Mouse (Mus musculus): ENCODE data around the gene Fkbpl. TPM values are rescaled to one million over a fixed set of nuclear protein-coding genes. Genes with fewer than 3 reads are reported as not detected.

Fkbpl gene
- polyA plus RNA-seq, 1 experiment from 2014 or later, result 16.6 TPM

DNA sequence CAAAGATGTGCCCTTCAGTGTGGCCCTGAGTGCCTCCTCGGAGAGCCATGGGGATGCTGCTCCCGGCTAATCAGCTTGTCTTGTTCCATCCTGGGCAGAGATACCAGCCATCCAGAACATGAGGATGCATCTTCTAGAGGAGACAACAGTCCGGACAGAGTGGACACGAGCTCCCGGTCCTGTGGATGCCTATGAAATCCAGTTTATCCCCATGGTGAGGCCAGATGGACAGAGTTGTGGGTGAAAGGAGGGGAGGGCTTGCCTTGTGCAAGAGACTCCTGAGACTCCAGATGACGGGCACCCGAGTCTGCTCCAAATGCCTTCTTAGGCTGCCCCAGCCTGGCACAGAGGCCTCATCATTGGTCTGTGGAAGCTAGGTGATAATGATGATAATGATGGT lies 28.6 kb downstream of the Fkbpl start:
- H3K4me1 ChIP-seq, result peaks cover 20% of the 10 kb centered on the region
- no peak overlapping the region for H3K4me3 ChIP-seq
- H3K9ac ChIP-seq, result no peak overlapping the region
- H3K27me3 ChIP-seq, result peaks cover 68% of the 10 kb centered on the region
- no peaks in the 10 kb centered on the region for H3K36me3 ChIP-seq
- WGBS, result 82% methylated on average over 7 of the region's 7 CpGs
- ATAC-seq (ENCODE audit: insufficient number of reproducible peaks, insufficient read depth, low FRiP score, low TSS enrichment), result no peak
- H3K27ac ChIP-seq, result no peak overlapping the region
- H3K9me3 ChIP-seq, result no peaks in the 10 kb centered on the region
- no peak overlapping the region for H3K4me2 ChIP-seq (replicated peaks)

- H3K4me3 ChIP-seq, result no peak overlapping the region
- peaks cover 20% of the 10 kb centered on the region for H3K4me1 ChIP-seq
- no peak overlapping the region for H3K4me2 ChIP-seq (replicated peaks)
- ATAC-seq (ENCODE audit: insufficient number of reproducible peaks, insufficient read depth, low FRiP score, low TSS enrichment), result no peak
- H3K9ac ChIP-seq, result no peak overlapping the region
- no peaks in the 10 kb centered on the region for H3K9me3 ChIP-seq
- H3K27ac ChIP-seq, result no peak overlapping the region
- no peaks in the 10 kb centered on the region for H3K36me3 ChIP-seq
- H3K27me3 ChIP-seq, result peaks cover 73% of the 10 kb centered on the region
- WGBS, result 69% methylated on average over 11 of the region's 11 CpGs
Observed at GRCm38 (mm10) chr17:34674524-34675204, 30.1 kb downstream of the Fkbpl start.

DNA sequence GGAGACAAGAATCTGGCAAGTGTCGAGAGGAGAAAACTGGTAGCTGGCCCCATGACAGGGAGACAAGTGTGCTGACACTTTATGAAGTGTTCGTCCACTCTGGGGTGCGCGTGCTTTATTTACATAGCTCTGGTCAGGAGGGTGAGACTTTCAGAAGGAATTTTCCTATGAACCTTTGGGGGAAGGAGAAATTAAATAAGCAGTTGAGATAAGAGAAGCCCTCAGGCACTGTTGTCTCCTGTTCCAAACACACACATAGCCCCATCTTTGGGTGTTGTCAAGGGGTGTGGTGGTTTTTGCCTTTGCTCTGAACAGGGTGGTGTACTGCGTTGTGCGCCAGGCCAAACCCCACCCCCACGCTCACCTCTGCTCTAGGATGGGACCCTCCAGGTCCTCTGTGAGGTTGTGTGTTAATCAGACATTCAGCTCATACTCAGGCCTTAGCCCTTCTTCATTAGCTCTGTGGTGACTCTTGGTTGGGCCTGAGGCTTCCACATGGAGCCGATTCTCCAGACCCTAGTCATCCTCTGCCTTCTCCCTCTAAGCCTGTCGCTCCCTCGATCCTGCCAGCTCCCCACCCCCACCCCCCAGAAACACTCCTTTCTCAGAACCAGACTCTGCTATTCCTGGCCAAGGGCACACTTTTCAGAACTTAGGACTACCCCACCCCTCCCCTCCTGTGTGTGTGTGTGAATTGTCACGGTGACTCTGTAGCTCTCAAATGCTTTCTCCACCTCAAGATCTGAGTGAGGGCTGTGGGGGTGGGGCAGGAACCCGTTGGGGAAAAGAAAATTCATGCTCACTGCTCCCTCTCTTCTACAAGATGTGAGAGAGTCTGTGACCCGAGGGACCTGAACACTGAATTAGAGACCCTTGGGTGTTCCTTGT lies 30.9 kb downstream of the Fkbpl start:
- no peak overlapping the region for H3K4me2 ChIP-seq (replicated peaks)
- no peak overlapping the region for H3K9ac ChIP-seq
- ATAC-seq (ENCODE audit: insufficient number of reproducible peaks, insufficient read depth, low FRiP score, low TSS enrichment), result no peak
- peaks cover 73% of the 10 kb centered on the region for H3K27me3 ChIP-seq
- H3K4me3 ChIP-seq, result no peak overlapping the region
- WGBS, result 65% methylated on average over 13 of the region's 13 CpGs
- H3K9me3 ChIP-seq, result no peaks in the 10 kb centered on the region
- peaks cover 20% of the 10 kb centered on the region for H3K4me1 ChIP-seq
- H3K27ac ChIP-seq, result no peak overlapping the region
- H3K36me3 ChIP-seq, result no peaks in the 10 kb centered on the region

GRCm38 (mm10) chr17:34676093-34676460 lies 31.5 kb downstream of the Fkbpl start:
- Histone ChIP-seq H3K9ac (no peak overlapping the region), H3K27me3 (peaks cover 69% of the 10 kb centered on the region), H3K36me3 (no peaks in the 10 kb centered on the region), H3K9me3 (no peaks in the 10 kb centered on the region), H3K27ac (no peak overlapping the region), H3K4me2 (replicated peaks) (no peak overlapping the region), H3K4me1 (peaks cover 19% of the 10 kb centered on the region), H3K4me3 (no peak overlapping the region)
- ATAC-seq (ENCODE audit: insufficient number of reproducible peaks, insufficient read depth, low FRiP score, low TSS enrichment), result no peak
- 82% methylated on average over 6 of the region's 6 CpGs for WGBS

DNA sequence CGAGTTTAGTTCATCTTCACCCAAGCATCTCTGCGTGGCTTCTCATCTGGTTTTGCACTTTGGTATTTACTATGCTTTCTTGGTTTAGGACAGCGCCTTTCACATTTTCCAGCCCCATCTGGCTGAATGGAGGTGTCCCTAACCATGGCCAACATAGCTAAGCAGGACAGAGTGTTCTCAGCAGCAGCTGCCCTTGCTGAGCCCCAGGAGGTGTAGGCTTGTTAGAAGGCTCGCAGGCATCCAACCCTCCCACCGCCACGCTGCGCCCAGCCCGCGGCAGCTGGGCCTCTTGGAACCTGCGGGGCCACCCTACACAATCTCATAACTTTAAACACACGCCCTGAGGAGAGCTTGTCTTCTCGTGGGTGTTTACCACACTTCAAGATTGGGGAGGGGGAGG lies 32.1 kb downstream of the Fkbpl start:
- Histone ChIP-seq H3K27ac (no peak overlapping the region), H3K4me1 (peaks cover 13% of the 10 kb centered on the region), H3K27me3 (peaks cover 63% of the 10 kb centered on the region), H3K4me3 (no peak overlapping the region), H3K9me3 (no peaks in the 10 kb centered on the region), H3K9ac (no peak overlapping the region), H3K36me3 (no peaks in the 10 kb centered on the region), H3K4me2 (replicated peaks) (no peak overlapping the region)
- no peak for ATAC-seq (ENCODE audit: insufficient number of reproducible peaks, insufficient read depth, low FRiP score, low TSS enrichment)
- 71% methylated on average over 12 of the region's 12 CpGs for WGBS

DNA sequence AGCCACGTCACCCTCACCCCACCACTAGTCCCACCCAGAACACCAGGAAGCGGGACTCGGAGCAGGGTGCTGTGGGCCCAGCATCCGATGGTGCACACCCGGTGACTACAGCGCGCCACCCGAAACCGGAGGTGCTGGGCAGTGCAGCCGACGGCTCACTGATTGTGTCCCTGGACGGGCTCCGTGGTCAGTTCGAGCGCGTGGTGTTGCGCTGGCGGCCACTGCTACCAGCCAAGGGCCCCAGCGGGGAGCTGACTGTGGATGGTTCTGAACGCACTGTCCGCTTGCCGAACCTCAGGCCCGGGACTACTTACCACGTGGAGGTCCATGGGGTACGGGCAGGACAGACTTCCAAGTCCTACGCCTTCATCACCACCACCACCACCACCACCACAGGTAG lies 35.6 kb downstream of the Fkbpl start:
- Histone ChIP-seq H3K36me3 (no peaks in the 10 kb centered on the region), H3K27me3 (peaks cover 29% of the 10 kb centered on the region), H3K4me1 (peaks cover 9% of the 10 kb centered on the region; the same call in 1 of the 2 replicates), H3K4me2 (replicated peaks) (0 out of 2 replicates have a peak overlapping the region, but pooled peaks have one; percentile 2), H3K9ac (no peak overlapping the region), H3K9me3 (no peaks in the 10 kb centered on the region), H3K4me3 (no peak overlapping the region), H3K27ac (no peak overlapping the region)
- ATAC-seq (ENCODE audit: insufficient number of reproducible peaks, insufficient read depth, low FRiP score, low TSS enrichment), result no peak
- WGBS, result 78% methylated on average over 26 of the region's 26 CpGs

GRCm38 (mm10) chr17:34680621-34681020 lies 36.1 kb downstream of the Fkbpl start:
- Histone ChIP-seq H3K4me2 (replicated peaks) (no peak overlapping the region), H3K27me3 (peaks cover 24% of the 10 kb centered on the region), H3K9ac (no peak overlapping the region), H3K4me3 (no peak overlapping the region), H3K4me1 (peaks cover 6% of the 10 kb centered on the region; the same call in 1 of the 2 replicates), H3K27ac (no peak overlapping the region), H3K9me3 (no peaks in the 10 kb centered on the region), H3K36me3 (no peaks in the 10 kb centered on the region)
- no peak for ATAC-seq (ENCODE audit: insufficient number of reproducible peaks, insufficient read depth, low FRiP score, low TSS enrichment)
- WGBS, result 86% methylated on average over 4 of the region's 4 CpGs

- Histone ChIP-seq H3K9ac (no peak overlapping the region), H3K4me2 (replicated peaks) (no peak overlapping the region), H3K36me3 (no peaks in the 10 kb centered on the region), H3K4me1 (peaks cover 5% of the 10 kb centered on the region; the same call in 1 of the 2 replicates), H3K9me3 (no peaks in the 10 kb centered on the region), H3K4me3 (no peak overlapping the region), H3K27ac (no peak overlapping the region), H3K27me3 (peaks cover 23% of the 10 kb centered on the region)
- ATAC-seq (ENCODE audit: insufficient number of reproducible peaks, insufficient read depth, low FRiP score, low TSS enrichment), result no peak
- 74% methylated on average over 17 of the region's 17 CpGs for WGBS
Observed at GRCm38 (mm10) chr17:34681132-34681571, 36.6 kb downstream of the Fkbpl start.

GRCm38 (mm10) chr17:34681881-34682536 lies 37.4 kb downstream of the Fkbpl start:
- Histone ChIP-seq H3K4me3 (no peak overlapping the region), H3K9ac (no peak overlapping the region), H3K27ac (no peak overlapping the region), H3K36me3 (no peaks in the 10 kb centered on the region), H3K9me3 (no peaks in the 10 kb centered on the region), H3K4me1 (peaks cover 5% of the 10 kb centered on the region; the same call in 1 of the 2 replicates), H3K27me3 (peaks cover 23% of the 10 kb centered on the region), H3K4me2 (replicated peaks) (no peak overlapping the region)
- WGBS, result 67% methylated on average over 11 of the region's 11 CpGs
- no peak for ATAC-seq (ENCODE audit: insufficient number of reproducible peaks, insufficient read depth, low FRiP score, low TSS enrichment)

GRCm38 (mm10) chr17:34683179-34683578 lies 38.6 kb downstream of the Fkbpl start:
- H3K4me3 ChIP-seq, result no peak overlapping the region
- no peak overlapping the region for H3K9ac ChIP-seq
- H3K4me1 ChIP-seq, result peaks cover 5% of the 10 kb centered on the region; the same call in 1 of the 2 replicates
- H3K36me3 ChIP-seq, result no peaks in the 10 kb centered on the region
- H3K9me3 ChIP-seq, result no peaks in the 10 kb centered on the region
- no peak for ATAC-seq (ENCODE audit: insufficient number of reproducible peaks, insufficient read depth, low FRiP score, low TSS enrichment)
- H3K27ac ChIP-seq, result no peak overlapping the region
- H3K4me2 ChIP-seq (replicated peaks), result no peak overlapping the region
- WGBS, result 75% methylated on average over 8 of the region's 8 CpGs
- peaks cover 23% of the 10 kb centered on the region for H3K27me3 ChIP-seq

GRCm38 (mm10) chr17:34683686-34684220 lies 39.2 kb downstream of the Fkbpl start:
- no peak for ATAC-seq (ENCODE audit: insufficient number of reproducible peaks, insufficient read depth, low FRiP score, low TSS enrichment)
- Histone ChIP-seq H3K27ac (no peak overlapping the region), H3K4me2 (replicated peaks) (no peak overlapping the region), H3K36me3 (no peaks in the 10 kb centered on the region), H3K9ac (no peak overlapping the region), H3K27me3 (peaks cover 19% of the 10 kb centered on the region), H3K9me3 (no peaks in the 10 kb centered on the region), H3K4me1 (peaks cover 5% of the 10 kb centered on the region; the same call in 1 of the 2 replicates), H3K4me3 (no peak overlapping the region)
- WGBS, result 68% methylated on average over 10 of the region's 10 CpGs
